Mouse (Mus musculus): ENCODE measurements around the gene Defb19. TPM values are rescaled to one million over a fixed set of nuclear protein-coding genes. Genes with fewer than 3 reads are reported as not detected.

The Defb19 gene
- total and polyA plus RNA-seq, 3 experiments: not detected

DNA sequence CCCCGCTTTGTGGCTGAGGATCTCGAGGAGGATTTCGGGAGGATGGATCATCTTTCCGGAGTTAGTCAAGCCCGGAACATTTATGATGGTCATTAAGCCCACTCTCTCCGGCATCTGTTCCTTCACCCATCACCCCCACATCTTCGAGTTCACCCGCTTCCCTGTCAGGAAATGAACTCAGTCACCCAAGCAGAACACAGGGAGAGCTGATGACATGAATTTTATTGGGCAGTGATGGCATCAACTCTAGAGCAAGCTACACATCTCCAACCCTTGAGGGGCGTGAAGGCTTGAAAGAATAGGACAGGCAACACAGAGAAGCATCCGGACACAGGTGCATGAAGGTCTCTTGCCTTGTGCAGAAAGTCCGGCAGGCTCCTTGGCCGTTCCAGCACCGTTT lies 42.0 kb upstream of the Defb19 start:
- Histone ChIP-seq H3K36me3 (ENCODE audit: control insufficient read depth in 1 of 2, insufficient read depth in 2 of 2, low read length in 2 of 2) (no peaks in the 10 kb centered on the region), H3K27me3 (ENCODE audit: control insufficient read depth in 1 of 2, insufficient read depth in 2 of 2, low read length in 2 of 2) (peaks cover 0 to 1% of the 10 kb centered on the region in 2 experiments; a peak in 1 of 4 replicates), H3K4me3 (ENCODE audit: control insufficient read depth in 1 of 2, insufficient read depth in 1 of 2, low read depth in 2 of 2, low read length in 2 of 2) (no peak overlapping the region), H3K4me1 (ENCODE audit: control insufficient read depth in 1 of 2, insufficient read depth in 2 of 2, low read length in 2 of 2) (no peaks in the 10 kb centered on the region), H3K9ac (ENCODE audit: control insufficient read depth, low read depth, low read length, poor library complexity, severe bottlenecking) (no peak overlapping the region), H3K79me2 (ENCODE audit: control insufficient read depth, insufficient read depth, low read length, poor library complexity) (no peaks in the 10 kb centered on the region), H3K27ac (ENCODE audit: control insufficient read depth, low read depth, low read length) (no peak overlapping the region), H3K9me3 (replicated peaks; ENCODE audit: insufficient read depth, low read length) (no peaks in the 10 kb centered on the region)
- no peak for DNase-seq (ENCODE audit: low read depth, low spot score)
- TF ChIP-seq MEF2A (IDR thresholded peaks at IDR 0.05; ENCODE audit: extremely low read depth, insufficient replicate concordance, low read depth, low read length, poor library complexity, severe bottlenecking) (no peak), CHD2 (IDR thresholded peaks at IDR 0.05; ENCODE audit: low read length) (no peak), ZC3H11A (IDR thresholded peaks at IDR 0.05; ENCODE audit: low read depth, low read length) (no peak), RAD21 (IDR thresholded peaks at IDR 0.05; ENCODE audit: low read depth, low read length) (no peak), SIN3A (IDR thresholded peaks at IDR 0.05; ENCODE audit: low read length) (no peak), ZNF384 (IDR thresholded peaks at IDR 0.05; ENCODE audit: low read depth, low read length) (no peak), SMC3 (IDR thresholded peaks at IDR 0.05; ENCODE audit: low read depth, low read length) (no peak), POLR2AphosphoS5 (IDR thresholded peaks at IDR 0.05; ENCODE audit: borderline replicate concordance, low read depth, low read length) (no peak), ETS1 (IDR thresholded peaks at IDR 0.05; ENCODE audit: low read depth, low read length) (no peak), GATA1 (IDR thresholded peaks at IDR 0.05; ENCODE audit: low read depth, low read length) (no peak), NELFE (IDR thresholded peaks at IDR 0.05; ENCODE audit: low read depth, low read length) (no peak), UBTF (IDR thresholded peaks at IDR 0.05; ENCODE audit: borderline replicate concordance, insufficient read depth, low read depth, low read length) (no peak), USF1 (IDR thresholded peaks at IDR 0.05; ENCODE audit: low read depth, low read length) (no peak)

DNA sequence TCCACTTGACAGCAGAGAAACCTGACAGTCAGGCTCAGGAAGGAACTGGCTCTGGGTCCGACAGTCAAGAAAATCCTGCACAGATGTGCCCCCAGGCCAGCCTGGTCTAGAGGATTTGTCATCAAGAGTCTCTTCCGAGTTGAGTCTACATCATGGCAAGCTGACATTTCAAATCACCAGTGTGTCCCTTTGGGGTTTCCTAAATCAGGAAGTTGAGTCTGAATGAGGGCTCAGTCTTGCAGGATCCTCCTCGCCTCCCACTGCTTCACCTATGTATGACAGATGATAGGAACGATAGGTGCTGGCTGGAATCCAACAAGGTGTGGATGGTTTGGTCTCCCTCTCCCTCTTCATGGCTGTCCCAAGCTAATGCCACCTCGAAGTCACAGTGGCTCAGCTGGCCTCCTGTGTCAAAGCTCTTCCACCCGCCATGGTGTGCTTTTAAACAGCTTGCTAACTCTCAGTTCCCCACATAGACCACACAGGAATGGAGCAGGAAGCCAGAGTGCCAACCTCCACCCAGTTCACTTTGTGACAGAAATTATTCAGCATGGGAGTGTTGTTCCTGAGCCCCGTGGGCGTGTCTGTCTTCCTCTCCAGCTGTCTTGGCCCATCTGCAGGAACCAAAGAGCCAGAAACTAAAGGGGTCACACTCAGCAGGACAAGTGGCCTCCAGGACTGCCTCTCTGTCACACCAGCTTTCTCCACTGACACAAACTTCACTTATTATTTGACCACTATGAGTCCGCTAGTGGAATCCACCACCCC lies 40.4 kb upstream of the Defb19 start:
- peaks cover 0 to 1% of the 10 kb centered on the region in 2 experiments; a peak in 1 of 4 replicates for H3K27me3 ChIP-seq (ENCODE audit: control insufficient read depth in 1 of 2, insufficient read depth in 2 of 2, low read length in 2 of 2)
- no peak overlapping the region for H3K27ac ChIP-seq (ENCODE audit: control insufficient read depth, low read depth, low read length)
- DNase-seq (ENCODE audit: low read depth, low spot score): no peak
- no peaks in the 10 kb centered on the region for H3K36me3 ChIP-seq (ENCODE audit: control insufficient read depth in 1 of 2, insufficient read depth in 2 of 2, low read length in 2 of 2)
- TF ChIP-seq NRF1 (IDR thresholded peaks at IDR 0.05; ENCODE audit: insufficient read depth, low read depth, low read length, poor library complexity, severe bottlenecking) (no peak), NELFE (IDR thresholded peaks at IDR 0.05; ENCODE audit: low read depth, low read length) (no peak), MAZ (IDR thresholded peaks at IDR 0.05; ENCODE audit: low read depth, low read length) (no peak), USF2 (IDR thresholded peaks at IDR 0.05; ENCODE audit: borderline replicate concordance in 1 of 2, insufficient read depth in 1 of 2, low read depth in 1 of 2, low read length in 2 of 2) (no peak), HCFC1 (IDR thresholded peaks at IDR 0.05; ENCODE audit: low read depth, low read length) (no peak), MAFK (IDR thresholded peaks at IDR 0.05; ENCODE audit: borderline replicate concordance, low read depth, low read length) (no peak), ETS1 (IDR thresholded peaks at IDR 0.05; ENCODE audit: low read depth, low read length) (no peak), MAX (IDR thresholded peaks at IDR 0.05; ENCODE audit: low read length) (no peak), E2F4 (IDR thresholded peaks at IDR 0.05; ENCODE audit: borderline replicate concordance, low read depth, low read length) (no peak), EP300 (IDR thresholded peaks at IDR 0.05; ENCODE audit: low read depth in 1 of 2, low read length in 2 of 2) (no peak), GABPA (IDR thresholded peaks at IDR 0.05; ENCODE audit: low read depth, low read length) (no peak), ZC3H11A (IDR thresholded peaks at IDR 0.05; ENCODE audit: low read depth, low read length) (no peak), ZKSCAN1 (IDR thresholded peaks at IDR 0.05; ENCODE audit: low read depth, low read length) (no peak), ZNF384 (IDR thresholded peaks at IDR 0.05; ENCODE audit: low read depth, low read length) (no peak)
- H3K4me1 ChIP-seq (ENCODE audit: control insufficient read depth in 1 of 2, insufficient read depth in 2 of 2, low read length in 2 of 2): no peaks in the 10 kb centered on the region; a peak in 1 of 4 replicates
- no peaks in the 10 kb centered on the region for H3K9me3 ChIP-seq (replicated peaks; ENCODE audit: insufficient read depth, low read length)
- no peaks in the 10 kb centered on the region for H3K79me2 ChIP-seq (ENCODE audit: control insufficient read depth, insufficient read depth, low read length, poor library complexity)
- H3K9ac ChIP-seq (ENCODE audit: control insufficient read depth, low read depth, low read length, poor library complexity, severe bottlenecking): no peak overlapping the region
- no peak overlapping the region for H3K4me3 ChIP-seq (ENCODE audit: control insufficient read depth in 1 of 2, insufficient read depth in 1 of 2, low read depth in 2 of 2, low read length in 2 of 2)
